Mouse (Mus musculus) ES-E14 (cell line): ENCODE measurements around the gene Gpr155. TPM values are rescaled to one million over a fixed set of nuclear protein-coding genes. Genes with fewer than 3 reads are reported as not detected.
A peak's percentile ranks its signal among the peaks of the same experiment; 100 is the strongest.

Source experiments
- DNase-seq: peaks from one replicate; pipeline ENCODE4 v3.0.0-alpha.2; 2013; ENCODE audit warnings: low read depth, low spot score
- H3K27ac ChIP-seq: 2 replicates; pipeline ENCODE4 v1.5.1; 2012; ENCODE audit warnings: low read depth, mild to moderate bottlenecking, low read length, moderate library complexity, mixed read lengths; ENCODE audit not compliant: poor library complexity, insufficient read depth, severe bottlenecking
- H3K36me3 ChIP-seq: 2 replicates; pipeline ENCODE4 v1.6.1; 2012; ENCODE audit warnings: mild to moderate bottlenecking, low read length, moderate library complexity, mixed read lengths; ENCODE audit not compliant: control insufficient read depth, poor library complexity, insufficient read depth, severe bottlenecking
- H3K4me1 ChIP-seq, 2 experiments: fragments of 150-350 bp in 1 of 2; sonication (generic) in 1 of 2; 2 replicates each; pipeline ENCODE4 v1.6.1; 2012; ENCODE audit warnings: low read length in 2 of 2, mild to moderate bottlenecking in 1 of 2, mixed read lengths in 1 of 2; ENCODE audit not compliant: control insufficient read depth in 2 of 2, insufficient read depth in 2 of 2, poor library complexity in 1 of 2
- H3K4me3 ChIP-seq, 2 experiments: fragments of 150-350 bp in 1 of 2; sonication (generic) in 1 of 2; 2 replicates each; pipeline ENCODE4 v1.5.1; 2012; ENCODE audit warnings: low read length in 2 of 2, low read depth in 1 of 2, mild to moderate bottlenecking in 1 of 2, mixed read lengths in 1 of 2; ENCODE audit not compliant: insufficient read depth in 1 of 2, poor library complexity in 1 of 2, severe bottlenecking in 1 of 2
- H3K9ac ChIP-seq: 2 replicates; pipeline ENCODE4 v1.6.1; 2012; ENCODE audit warnings: low read depth, mild to moderate bottlenecking, low read length, mixed read lengths; ENCODE audit not compliant: poor library complexity, insufficient read depth, severe bottlenecking
- H3K9me3 ChIP-seq: fragments of 150-350 bp; sonication (generic); 2 replicates; pipeline ENCODE4 v1.6.1; 2012; ENCODE audit warnings: low read depth, mild to moderate bottlenecking, low read length; ENCODE audit not compliant: control insufficient read depth, insufficient read depth
- CHD2 ChIP-seq: IDR thresholded peaks from 2 replicates; pipeline ENCODE4 v1.6.1; 2014; ENCODE audit warnings: mild to moderate bottlenecking, low read depth, low read length, inconsistent platforms
- HCFC1 ChIP-seq: IDR thresholded peaks from 2 replicates; pipeline ENCODE4 v1.6.1; 2012; ENCODE audit warnings: low read length, inconsistent platforms, borderline replicate concordance; ENCODE audit not compliant: insufficient read depth
- MAFK ChIP-seq: IDR thresholded peaks from 2 replicates; pipeline ENCODE4 v1.6.1; 2014; ENCODE audit warnings: mild to moderate bottlenecking, low read depth, low read length, inconsistent platforms; ENCODE audit not compliant: insufficient read depth
- ZC3H11A ChIP-seq: IDR thresholded peaks from 2 replicates; pipeline ENCODE4 v1.6.1; 2012; ENCODE audit warnings: low read depth, mild to moderate bottlenecking, inconsistent platforms, low read length, borderline replicate concordance
- ZNF384 ChIP-seq: IDR thresholded peaks from 2 replicates; pipeline ENCODE4 v1.6.1; 2012; ENCODE audit warnings: low read depth, low read length, inconsistent platforms
- in situ Hi-C, 2 experiments: fragments of 600-800 bp; cut with MboI; formaldehyde crosslinking; loops; one replicate each; pipeline ENCODE4 v1.15.1; 2025; ENCODE audit warnings: low sequenced_read_pairs in 2 of 2, inconsistent platforms in 1 of 2; ENCODE audit not compliant: unreplicated experiment in 2 of 2
- total RNA-seq: library from RNA; depleted of rRNA; stranded (reverse); fragments of 300-350 nt; gene quantifications from 2 replicates; pipeline ENCODE4 v1.2.3, GENCODE M21; 2012; rRNA removed

Gpr155 gene
- 1.9 and 2.3 TPM in 2 replicates for total RNA-seq

DNA sequence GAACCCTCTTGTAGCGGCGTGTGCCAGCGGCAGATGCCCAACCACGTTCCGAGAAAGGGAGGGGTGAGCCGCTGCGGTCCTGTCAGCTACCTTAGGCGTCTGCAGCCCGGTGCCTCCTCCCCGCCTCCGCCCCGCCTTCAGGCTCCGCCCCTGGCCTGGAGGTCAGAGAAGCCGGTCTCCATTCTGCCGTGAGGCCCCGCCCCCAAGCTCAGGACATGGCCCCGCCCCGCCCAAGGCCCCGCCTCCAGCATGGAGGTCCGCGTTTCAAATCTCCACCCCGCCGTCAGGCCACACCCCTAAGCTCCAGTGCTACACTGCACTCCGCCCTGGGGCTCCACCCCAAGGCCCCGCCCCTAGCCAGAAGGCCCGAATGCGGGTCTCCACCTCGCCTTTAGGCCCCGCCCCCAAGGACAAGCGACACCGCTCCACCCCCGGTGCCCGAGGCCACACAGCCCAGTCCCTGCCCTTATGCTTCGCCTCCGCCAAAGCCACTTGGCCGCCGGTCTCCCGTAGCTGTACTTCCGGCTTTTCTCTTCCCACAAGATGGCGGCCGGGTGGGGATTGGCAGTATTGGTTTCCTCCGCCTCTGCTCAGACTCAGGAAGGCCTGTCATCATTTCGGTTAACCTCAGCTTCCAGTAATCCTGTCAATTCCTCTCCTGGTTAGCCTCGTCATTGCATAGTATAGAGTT is at the start of gene Gpr155:
Gene Gpr155 (minus strand): TSS at position 217 of the 691 bp plus-strand sequence.
- H3K4me1 ChIP-seq: no peaks in the 10 kb centered on the region
- no peaks in the 10 kb centered on the region for H3K36me3 ChIP-seq
- H3K27ac ChIP-seq: no peak within 1 kb of the TSS
- H3K9me3 ChIP-seq: no peaks in the 10 kb centered on the region
- peak within 1 kb of the TSS; percentile 69 to 82 for H3K4me3 ChIP-seq
- in situ Hi-C loops: no loop called here
- H3K9ac ChIP-seq: peak within 1 kb of the TSS; percentile 67
- TF ChIP-seq HCFC1: 0 out of 2 replicates have a peak, but pooled peaks have one; percentile 56
- no peak for TF ChIP-seq ZNF384
- no peak for TF ChIP-seq MAFK
- peak; percentile 97 for DNase-seq

- Histone ChIP-seq H3K4me3 (no peak overlapping the region), H3K9me3 (no peaks in the 10 kb centered on the region), H3K4me1 (peaks cover 3 to 8% of the 10 kb centered on the region in 2 experiments; a peak in 3 of 4 replicates), H3K36me3 (no peaks in the 10 kb centered on the region), H3K27ac (no peak overlapping the region), H3K9ac (no peak overlapping the region)
- in situ Hi-C loops: no loop called here
- TF ChIP-seq CHD2 (no peak), HCFC1 (no peak), ZNF384 (no peak), MAFK (no peak), ZC3H11A (no peak)
- no peak for DNase-seq
Observed at GRCm38 (mm10) chr2:73435847-73436246, 49.5 kb upstream of the Gpr155 start.

DNA sequence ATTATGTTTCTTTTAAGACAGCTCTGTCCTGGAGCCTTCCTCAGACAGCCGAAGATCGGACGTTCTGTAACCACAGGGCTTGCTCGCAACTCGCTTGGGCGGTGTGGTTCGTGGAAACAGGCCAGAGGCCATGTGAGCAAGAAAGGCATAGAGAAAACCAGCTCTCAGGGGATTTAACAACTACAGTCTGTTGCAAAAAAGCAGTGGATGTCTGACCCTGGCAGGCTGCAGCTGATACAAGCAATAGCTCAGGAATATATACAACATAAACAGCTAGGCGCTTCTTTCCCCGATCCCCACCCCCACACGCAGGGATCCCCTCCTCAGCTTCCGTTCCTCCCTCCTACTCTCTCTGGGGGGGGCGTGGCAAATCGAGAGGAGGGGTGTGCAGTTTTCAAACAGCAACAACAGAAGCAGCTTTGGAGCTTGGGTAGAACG is 45.6 kb upstream of the Gpr155 start:
- Histone ChIP-seq H3K27ac (no peak overlapping the region), H3K36me3 (no peaks in the 10 kb centered on the region), H3K4me3 (peak overlapping the region; percentile 15 to 34; a peak in 3 of 4 replicates), H3K4me1 (peaks cover 0 to 9% of the 10 kb centered on the region in 2 experiments; a peak in 2 of 4 replicates), H3K9ac (peak overlapping the region; percentile 46; the same call in 1 of the 2 replicates), H3K9me3 (no peaks in the 10 kb centered on the region)
- TF ChIP-seq MAFK: no peak
- in situ Hi-C loops: no loop called here
- DNase-seq: peak; percentile 52

GRCm38 (mm10) chr2:73428803-73429468 is 42.6 kb upstream of the Gpr155 start:
- no peak for DNase-seq
- no peak overlapping the region for H3K27ac ChIP-seq
- in situ Hi-C loops: no loop called here
- H3K9ac ChIP-seq: no peak overlapping the region
- no peaks in the 10 kb centered on the region for H3K36me3 ChIP-seq
- H3K9me3 ChIP-seq: no peaks in the 10 kb centered on the region
- H3K4me3 ChIP-seq: no peak overlapping the region
- peaks cover 0 to 7% of the 10 kb centered on the region in 2 experiments; a peak in 2 of 4 replicates for H3K4me1 ChIP-seq
- no peak for TF ChIP-seq MAFK
- TF ChIP-seq ZC3H11A: no peak
- no peak for TF ChIP-seq ZNF384
- no peak for TF ChIP-seq CHD2
- no peak for TF ChIP-seq HCFC1
